Mouse (Mus musculus): ENCODE data around the gene Tenm4. TPM values are rescaled to one million over a fixed set of nuclear protein-coding genes. Genes with fewer than 3 reads are reported as not detected.
A peak's percentile ranks its signal among the peaks of the same experiment; 100 is the strongest.

Gene Tenm4
- polyA plus RNA-seq, 1 experiment from 2014 or later, result 31.3 TPM

GRCm38 (mm10) chr7:96708968-96709367 is 537.9 kb downstream of the Tenm4 start:
- H3K27me3 ChIP-seq (replicated peaks; ENCODE audit: control insufficient read depth, insufficient read depth, low read length), result no peaks in the 10 kb centered on the region
- WGBS, result 91% methylated on average over 8 of the region's 8 CpGs
- H3K36me3 ChIP-seq (ENCODE audit: control insufficient read depth, insufficient read depth, low read length), result peaks cover 2% of the 10 kb centered on the region

DNA sequence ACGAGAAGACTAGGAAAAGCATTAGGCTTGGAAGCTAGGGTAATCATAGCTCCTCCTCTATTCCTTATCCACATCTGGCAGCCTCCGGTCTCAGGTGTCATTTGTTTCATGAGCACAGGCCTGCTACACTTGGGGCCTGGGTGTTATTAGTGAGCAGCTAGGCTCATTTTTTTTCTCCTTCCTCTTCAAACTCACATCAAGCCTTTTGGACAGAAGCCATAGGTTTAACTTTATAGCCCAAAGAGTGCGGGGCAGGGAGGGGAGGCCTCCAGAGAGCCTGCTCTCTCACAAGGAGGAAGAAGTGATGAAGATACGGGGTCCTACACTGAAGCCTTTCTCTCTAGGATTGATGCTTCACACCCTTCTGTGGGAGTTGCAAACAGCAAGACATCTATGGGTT is 538.8 kb downstream of the Tenm4 start:
- ATAC-seq (ENCODE audit: low read depth), result no peak

More at GRCm38 (mm10) chr7:96708968-96709367, 537.9 kb downstream of the Tenm4 start:
- Histone ChIP-seq H3K9me3 (ENCODE audit: control insufficient read depth, low read length) (no peaks in the 10 kb centered on the region), H3K4me1 (ENCODE audit: control insufficient read depth, insufficient read depth, low read length) (peaks cover 11% of the 10 kb centered on the region), H3K27ac (replicated peaks; ENCODE audit: low read depth, low read length) (no peak overlapping the region), H3K9ac (ENCODE audit: low read depth, low read length) (no peak overlapping the region), H3K4me2 (ENCODE audit: low read depth, low read length) (no peak overlapping the region), H3K4me3 (ENCODE audit: low read depth, low read length) (no peak overlapping the region)
- no peak for DNase-seq (ENCODE audit: low spot score)
- no peak for ATAC-seq (ENCODE audit: low read depth)

DNA sequence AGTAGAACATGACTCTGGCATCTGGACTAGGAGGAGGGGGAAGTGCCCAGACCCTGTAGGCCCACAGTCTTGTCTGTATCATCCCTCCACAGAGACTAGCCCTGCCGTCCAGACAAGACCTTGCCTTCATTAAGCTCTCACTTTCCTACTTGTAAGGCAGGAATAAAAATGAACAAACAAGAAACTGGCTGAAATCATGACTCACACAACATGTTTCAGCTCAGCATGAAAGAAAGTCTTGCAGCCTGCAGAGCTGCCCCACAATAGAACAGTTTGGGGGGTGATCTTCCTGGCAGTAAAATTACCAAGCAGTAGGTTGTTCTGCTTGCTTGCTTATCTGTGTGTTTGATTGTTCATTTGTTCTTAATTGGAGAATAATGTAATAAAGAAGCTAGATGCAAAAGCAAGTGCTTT is 539.6 kb downstream of the Tenm4 start:
- ATAC-seq (ENCODE audit: low read depth), result no peak
- H3K9ac ChIP-seq (ENCODE audit: low read depth, low read length), result no peak overlapping the region
- H3K27ac ChIP-seq (replicated peaks; ENCODE audit: low read depth, low read length), result no peak overlapping the region
- no peaks in the 10 kb centered on the region for H3K9me3 ChIP-seq (ENCODE audit: control insufficient read depth, low read length)
- no peak overlapping the region for H3K4me3 ChIP-seq (ENCODE audit: low read depth, low read length)
- WGBS, result 41% methylated on average over 1 of the region's 1 CpGs
- H3K27me3 ChIP-seq (replicated peaks; ENCODE audit: control insufficient read depth, insufficient read depth, low read length), result no peaks in the 10 kb centered on the region
- no peak overlapping the region for H3K4me2 ChIP-seq (ENCODE audit: low read depth, low read length)
- H3K4me1 ChIP-seq (ENCODE audit: control insufficient read depth, insufficient read depth, low read length), result peaks cover 11% of the 10 kb centered on the region
- no peaks in the 10 kb centered on the region for H3K36me3 ChIP-seq (ENCODE audit: control insufficient read depth, insufficient read depth, low read length)
- DNase-seq (ENCODE audit: low spot score), result no peak

More for the DNA sequence above, 538.8 kb downstream of the Tenm4 start:
- no peaks in the 10 kb centered on the region for H3K9me3 ChIP-seq (ENCODE audit: control insufficient read depth, low read length)
- H3K4me1 ChIP-seq (ENCODE audit: control insufficient read depth, insufficient read depth, low read length), result peaks cover 11% of the 10 kb centered on the region
- H3K27ac ChIP-seq (replicated peaks; ENCODE audit: low read depth, low read length), result no peak overlapping the region
- H3K4me3 ChIP-seq (ENCODE audit: low read depth, low read length), result no peak overlapping the region
- H3K27me3 ChIP-seq (replicated peaks; ENCODE audit: control insufficient read depth, insufficient read depth, low read length), result no peaks in the 10 kb centered on the region
- H3K9ac ChIP-seq (ENCODE audit: low read depth, low read length), result no peak overlapping the region
- DNase-seq (ENCODE audit: low spot score), result no peak
- no peak overlapping the region for H3K4me2 ChIP-seq (ENCODE audit: low read depth, low read length)
- 67% methylated on average over 4 of the region's 4 CpGs for WGBS
- H3K36me3 ChIP-seq (ENCODE audit: control insufficient read depth, insufficient read depth, low read length), result no peaks in the 10 kb centered on the region

- no peak overlapping the region for H3K27ac ChIP-seq (replicated peaks; ENCODE audit: low read depth, low read length)
- peaks cover 11% of the 10 kb centered on the region for H3K4me1 ChIP-seq (ENCODE audit: control insufficient read depth, insufficient read depth, low read length)
- no peak overlapping the region for H3K4me2 ChIP-seq (ENCODE audit: low read depth, low read length)
- ATAC-seq (ENCODE audit: low read depth), result no peak
- H3K27me3 ChIP-seq (replicated peaks; ENCODE audit: control insufficient read depth, insufficient read depth, low read length), result no peaks in the 10 kb centered on the region
- no peaks in the 10 kb centered on the region for H3K36me3 ChIP-seq (ENCODE audit: control insufficient read depth, insufficient read depth, low read length)
- no peaks in the 10 kb centered on the region for H3K9me3 ChIP-seq (ENCODE audit: control insufficient read depth, low read length)
- H3K4me3 ChIP-seq (ENCODE audit: low read depth, low read length), result no peak overlapping the region
- H3K9ac ChIP-seq (ENCODE audit: low read depth, low read length), result no peak overlapping the region
- DNase-seq (ENCODE audit: low spot score), result no peak
These were observed 541.8 kb downstream of the Tenm4 start for GRCm38 (mm10) chr7:96712876-96713275.

DNA sequence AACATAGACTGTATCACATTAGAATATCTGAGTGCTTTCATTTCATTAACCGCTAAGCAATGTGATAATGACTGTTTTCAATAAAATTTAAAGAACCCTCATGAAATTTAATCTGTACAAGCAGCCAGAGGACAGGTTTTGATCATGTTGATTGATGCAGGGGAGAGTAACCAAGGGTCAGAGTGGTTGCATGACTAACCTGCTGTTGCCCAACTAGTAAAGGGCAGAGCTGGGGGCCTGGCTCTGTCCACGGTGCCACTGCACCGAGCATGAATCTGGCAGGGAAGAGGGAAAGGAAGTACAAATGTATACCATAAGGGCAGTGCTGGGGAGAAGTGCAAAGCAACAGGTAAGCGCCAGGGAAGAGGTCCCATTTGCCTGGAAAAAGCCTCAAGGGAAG is 545.9 kb downstream of the Tenm4 start:
- Histone ChIP-seq H3K9ac (ENCODE audit: low read depth, low read length) (no peak overlapping the region), H3K36me3 (ENCODE audit: control insufficient read depth, insufficient read depth, low read length) (no peaks in the 10 kb centered on the region), H3K4me1 (ENCODE audit: control insufficient read depth, insufficient read depth, low read length) (0 out of 2 replicates have a peak, but pooled peaks cover 4% of the 10 kb centered on the region), H3K4me3 (ENCODE audit: low read depth, low read length) (no peak overlapping the region), H3K27ac (replicated peaks; ENCODE audit: low read depth, low read length) (no peak overlapping the region), H3K9me3 (ENCODE audit: control insufficient read depth, low read length) (no peaks in the 10 kb centered on the region), H3K27me3 (replicated peaks; ENCODE audit: control insufficient read depth, insufficient read depth, low read length) (no peaks in the 10 kb centered on the region), H3K4me2 (ENCODE audit: low read depth, low read length) (no peak overlapping the region)
- no peak for ATAC-seq (ENCODE audit: low read depth)
- 66% methylated on average over 4 of the region's 4 CpGs for WGBS
- DNase-seq (ENCODE audit: low spot score), result no peak

GRCm38 (mm10) chr7:96718201-96719155 is 547.4 kb downstream of the Tenm4 start:
- Histone ChIP-seq H3K27me3 (replicated peaks; ENCODE audit: control insufficient read depth, insufficient read depth, low read length) (no peaks in the 10 kb centered on the region), H3K9me3 (ENCODE audit: control insufficient read depth, low read length) (no peaks in the 10 kb centered on the region), H3K4me1 (ENCODE audit: control insufficient read depth, insufficient read depth, low read length) (0 out of 2 replicates have a peak, but pooled peaks cover 4% of the 10 kb centered on the region), H3K4me3 (ENCODE audit: low read depth, low read length) (no peak overlapping the region), H3K27ac (replicated peaks; ENCODE audit: low read depth, low read length) (no peak overlapping the region), H3K36me3 (ENCODE audit: control insufficient read depth, insufficient read depth, low read length) (no peaks in the 10 kb centered on the region), H3K4me2 (ENCODE audit: low read depth, low read length) (no peak overlapping the region), H3K9ac (ENCODE audit: low read depth, low read length) (0 out of 2 replicates have a peak overlapping the region, but pooled peaks have one; percentile 26)
- 41% methylated on average over 14 of the region's 14 CpGs for WGBS
- ATAC-seq (ENCODE audit: low read depth) (peak; percentile 93), DNase-seq (ENCODE audit: low spot score) (peak; percentile 68)

- ATAC-seq (ENCODE audit: low read depth), result no peak
- no peak for DNase-seq (ENCODE audit: low spot score)
- no peaks in the 10 kb centered on the region for H3K27me3 ChIP-seq (replicated peaks; ENCODE audit: control insufficient read depth, insufficient read depth, low read length)
These were observed 548.9 kb downstream of the Tenm4 start for GRCm38 (mm10) chr7:96719926-96720325.

GRCm38 (mm10) chr7:96720465-96720864 is 549.4 kb downstream of the Tenm4 start:
- no peak overlapping the region for H3K4me2 ChIP-seq (ENCODE audit: low read depth, low read length)
- no peaks in the 10 kb centered on the region for H3K36me3 ChIP-seq (ENCODE audit: control insufficient read depth, insufficient read depth, low read length)
- no peak overlapping the region for H3K27ac ChIP-seq (replicated peaks; ENCODE audit: low read depth, low read length)
- DNase-seq (ENCODE audit: low spot score) (no peak), ATAC-seq (ENCODE audit: low read depth) (no peak)
- H3K27me3 ChIP-seq (replicated peaks; ENCODE audit: control insufficient read depth, insufficient read depth, low read length), result no peaks in the 10 kb centered on the region
- H3K9ac ChIP-seq (ENCODE audit: low read depth, low read length), result no peak overlapping the region
- H3K4me3 ChIP-seq (ENCODE audit: low read depth, low read length), result no peak overlapping the region
- 0 out of 2 replicates have a peak, but pooled peaks cover 4% of the 10 kb centered on the region for H3K4me1 ChIP-seq (ENCODE audit: control insufficient read depth, insufficient read depth, low read length)
- WGBS, result 70% methylated on average over 5 of the region's 5 CpGs
- no peaks in the 10 kb centered on the region for H3K9me3 ChIP-seq (ENCODE audit: control insufficient read depth, low read length)

More at GRCm38 (mm10) chr7:96719926-96720325, 548.9 kb downstream of the Tenm4 start:
- no peak overlapping the region for H3K4me2 ChIP-seq (ENCODE audit: low read depth, low read length)
- no peak overlapping the region for H3K4me3 ChIP-seq (ENCODE audit: low read depth, low read length)
- 69% methylated on average over 1 of the region's 1 CpGs for WGBS
- H3K4me1 ChIP-seq (ENCODE audit: control insufficient read depth, insufficient read depth, low read length), result 0 out of 2 replicates have a peak, but pooled peaks cover 4% of the 10 kb centered on the region
- no peaks in the 10 kb centered on the region for H3K36me3 ChIP-seq (ENCODE audit: control insufficient read depth, insufficient read depth, low read length)
- no peak overlapping the region for H3K9ac ChIP-seq (ENCODE audit: low read depth, low read length)
- H3K9me3 ChIP-seq (ENCODE audit: control insufficient read depth, low read length), result no peaks in the 10 kb centered on the region
- H3K27ac ChIP-seq (replicated peaks; ENCODE audit: low read depth, low read length), result no peak overlapping the region
